Mouse (Mus musculus): ENCODE data around the gene Lmntd2. TPM values are rescaled to one million over a fixed set of nuclear protein-coding genes. Genes with fewer than 3 reads are reported as not detected.

The Lmntd2 gene
- total RNA-seq, 1 experiment from 2014 or later = 2.6 TPM

Other genes starting within 250 kb of the Lmntd2 start
- gene Ifitm1, start 246.9 kb downstream of the Lmntd2 start, total RNA-seq (2017) = 416 and 446 TPM in 2 replicates
- 187 and 230 TPM in 2 replicates for gene Ifitm3, start 203.3 kb downstream of the Lmntd2 start, total RNA-seq (2017)
- gene Ifitm6, start 196.2 kb downstream of the Lmntd2 start, total RNA-seq (2017) = 105 and 120 TPM in 2 replicates
- gene Gm17387, start 184.9 kb downstream of the Lmntd2 start, total RNA-seq (2017) = not detected in 2 replicates
- gene B4galnt4, start 153.0 kb downstream of the Lmntd2 start, total RNA-seq (2017) = not detected in 2 replicates
- 10.5 and 11.0 TPM in 2 replicates for gene Pkp3, start 135.9 kb downstream of the Lmntd2 start, total RNA-seq (2017)
- gene Sigirr, start 113.5 kb downstream of the Lmntd2 start, total RNA-seq (2017) = 21.0 and 21.9 TPM in 2 replicates
- gene Ano9, start 96.3 kb downstream of the Lmntd2 start, total RNA-seq (2017) = not detected in 2 replicates
- 4.2 and 6.3 TPM in 2 replicates for gene Ptdss2, start 91.7 kb downstream of the Lmntd2 start, total RNA-seq (2017)
- gene Rnh1, start 41.2 kb downstream of the Lmntd2 start, total RNA-seq (2017) = 41.0 and 51.8 TPM in 2 replicates
- gene Hras, start 20.1 kb downstream of the Lmntd2 start, total RNA-seq (2017) = 13.7 and 23.8 TPM in 2 replicates
- 1.9 and 3.9 TPM in 2 replicates for gene Lrrc56, start 19.9 kb downstream of the Lmntd2 start, total RNA-seq (2017)
- 7.1 and 9.0 TPM in 2 replicates for gene Rassf7, start 1.8 kb upstream of the Lmntd2 start, total RNA-seq (2017)
- 82.6 and 97.8 TPM in 2 replicates for gene Phrf1, start 14.7 kb upstream of the Lmntd2 start, total RNA-seq (2017)
- gene Irf7, start 52.4 kb upstream of the Lmntd2 start, total RNA-seq (2017) = 122 and 134 TPM in 2 replicates
- gene Cdhr5, start 62.7 kb upstream of the Lmntd2 start, total RNA-seq (2017) = not detected in 2 replicates
- gene Sct, start 65.1 kb upstream of the Lmntd2 start, total RNA-seq (2017) = not detected in 2 replicates
- not detected in 2 replicates for gene Drd4, start 77.9 kb upstream of the Lmntd2 start, total RNA-seq (2017)
- gene Deaf1, start 113.6 kb upstream of the Lmntd2 start, total RNA-seq (2017) = 23.2 and 27.9 TPM in 2 replicates
- gene Tmem80, start 113.7 kb upstream of the Lmntd2 start, total RNA-seq (2017) = 24.2 and 24.7 TPM in 2 replicates
- gene Eps8l2, start 124.8 kb upstream of the Lmntd2 start, total RNA-seq (2017) = 3.1 and 7.9 TPM in 2 replicates
- gene Taldo1, start 178.1 kb upstream of the Lmntd2 start, total RNA-seq (2017) = 1,594 and 1,707 TPM in 2 replicates
- 16.8 and 21.9 TPM in 2 replicates for gene Gatd1, start 200.1 kb upstream of the Lmntd2 start, total RNA-seq (2017)
- gene Cend1, start 215.4 kb upstream of the Lmntd2 start, total RNA-seq (2017) = 0.25 TPM in 1 of 2 replicates, not detected in the other
- 4.9 and 9.7 TPM in 2 replicates for gene Slc25a22, start 223.8 kb upstream of the Lmntd2 start, total RNA-seq (2017)
- 2.9 and 6.5 TPM in 2 replicates for gene Pidd1, start 229.9 kb upstream of the Lmntd2 start, total RNA-seq (2017)
- gene Rplp2, start 233.3 kb upstream of the Lmntd2 start, total RNA-seq (2017) = 2,224 and 3,167 TPM in 2 replicates
- 74.4 and 78.7 TPM in 2 replicates for gene Pnpla2, start 241.1 kb upstream of the Lmntd2 start, total RNA-seq (2017)
- 2.8 and 3.2 TPM in 2 replicates for gene Cracr2b, start 247.0 kb upstream of the Lmntd2 start, total RNA-seq (2017)

Measured in neutrophil, adult 5-6 weeks (primary cell).